Mouse (Mus musculus) layer of hippocampus, adult 11-12 months (tissue): ENCODE measurements at regions not wholly inside any gene's neighbourhood (a gene's known extent, or its start where the extent isn't known, plus 50 kb on each side); places are given as distances from the start of the nearest gene placed in this dataset.
A peak's percentile ranks its signal among the peaks of the same experiment; 100 is the strongest.
"Not testable (repeated sequence)": the region's sequence is repeated elsewhere in the genome, so short reads cannot be mapped to it uniquely, and the experiment has no call there.

Source experiments
- DNase-seq: peaks from one replicate; pipeline ENCODE4 v3.0.0; 2022; ENCODE audit warnings: low spot score

GRCm38 (mm10) chr3:7079073-7079472 lies 458.8 kb upstream of the 1700008P02Rik start:
- DNase-seq, result no peak

DNA sequence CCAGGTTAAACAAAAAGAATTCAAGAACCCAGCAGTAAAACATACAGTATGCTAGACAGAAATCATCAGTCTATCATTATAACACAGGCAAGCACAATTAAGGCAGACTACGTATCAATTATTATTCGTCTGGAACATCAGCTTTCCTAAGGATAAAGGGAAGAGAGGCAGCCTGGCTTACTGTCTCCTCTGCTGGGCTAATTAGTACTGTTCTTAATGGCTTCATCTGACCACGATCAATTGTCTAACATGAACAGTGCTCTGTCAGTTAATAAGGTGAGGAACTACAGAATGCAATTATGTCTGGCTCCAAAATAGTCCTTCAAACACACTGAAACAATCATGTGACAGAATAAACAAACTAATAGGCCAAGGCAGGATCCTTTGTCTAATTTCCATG lies 456.6 kb upstream of the 1700008P02Rik start:
- no peak for DNase-seq

GRCm38 (mm10) chr3:7074488-7074887 lies 454.2 kb upstream of the 1700008P02Rik start:
- no peak for DNase-seq

DNA sequence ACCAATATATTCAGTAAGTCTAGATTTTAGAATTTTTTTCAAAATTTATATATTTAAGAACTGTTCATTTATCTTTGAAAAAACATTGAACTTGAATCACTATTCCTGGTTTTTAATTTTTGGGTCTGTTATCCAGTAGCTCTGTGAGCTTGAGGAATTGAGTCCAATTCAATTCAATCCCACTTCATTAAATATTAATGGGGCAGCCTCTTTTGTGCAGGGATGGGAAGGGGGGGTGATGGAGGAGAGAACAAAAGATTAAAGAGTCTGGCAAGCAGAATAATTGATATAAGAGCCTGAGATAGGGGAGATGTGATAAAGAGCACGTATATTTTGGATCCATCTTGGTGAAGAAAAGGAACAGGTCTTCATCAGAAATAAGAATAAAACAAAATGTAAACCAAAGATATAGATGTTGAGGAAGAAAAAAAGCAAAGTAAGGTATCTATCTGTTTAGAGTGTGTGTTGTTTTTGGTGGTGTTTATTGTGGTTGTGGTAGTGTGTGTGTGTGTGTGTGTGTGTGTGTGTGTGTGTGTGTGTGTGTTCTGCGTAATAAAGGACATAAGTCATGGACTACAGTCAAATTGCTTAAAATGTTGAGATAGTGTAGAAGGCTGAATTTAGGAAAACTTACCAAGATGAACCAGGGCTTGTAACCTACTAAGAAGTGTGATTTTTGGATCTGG lies 421.3 kb upstream of the 1700008P02Rik start:
- no peak for DNase-seq

GRCm38 (mm10) chr3:7035833-7036232 lies 415.6 kb upstream of the 1700008P02Rik start:
- DNase-seq, result no peak

DNA sequence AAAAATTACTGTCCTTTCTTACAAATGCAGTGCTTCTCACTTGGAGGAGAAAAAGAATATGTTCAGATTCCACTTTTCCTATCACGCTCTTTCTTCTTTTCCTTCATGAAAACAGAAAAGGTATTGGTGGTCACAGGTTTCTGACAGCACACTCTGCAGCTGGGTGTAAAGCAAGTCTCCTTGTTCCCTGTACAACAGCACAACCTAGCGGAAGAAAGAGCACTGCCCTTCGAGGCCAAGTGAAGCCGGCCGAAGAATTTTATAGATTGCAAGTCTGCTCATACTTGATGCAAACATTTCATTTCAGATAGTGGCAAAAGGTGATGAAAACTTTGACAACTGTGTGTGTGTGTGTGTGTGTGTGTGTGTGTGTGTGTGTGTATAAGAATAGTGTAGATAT lies 407.6 kb upstream of the 1700008P02Rik start:
- DNase-seq, result peak; percentile 53

- no peak for DNase-seq
These were observed 394.2 kb upstream of the 1700008P02Rik start for GRCm38 (mm10) chr3:7014345-7014973.

GRCm38 (mm10) chr3:7013516-7013915 lies 393.3 kb upstream of the 1700008P02Rik start:
- no peak for DNase-seq

DNA sequence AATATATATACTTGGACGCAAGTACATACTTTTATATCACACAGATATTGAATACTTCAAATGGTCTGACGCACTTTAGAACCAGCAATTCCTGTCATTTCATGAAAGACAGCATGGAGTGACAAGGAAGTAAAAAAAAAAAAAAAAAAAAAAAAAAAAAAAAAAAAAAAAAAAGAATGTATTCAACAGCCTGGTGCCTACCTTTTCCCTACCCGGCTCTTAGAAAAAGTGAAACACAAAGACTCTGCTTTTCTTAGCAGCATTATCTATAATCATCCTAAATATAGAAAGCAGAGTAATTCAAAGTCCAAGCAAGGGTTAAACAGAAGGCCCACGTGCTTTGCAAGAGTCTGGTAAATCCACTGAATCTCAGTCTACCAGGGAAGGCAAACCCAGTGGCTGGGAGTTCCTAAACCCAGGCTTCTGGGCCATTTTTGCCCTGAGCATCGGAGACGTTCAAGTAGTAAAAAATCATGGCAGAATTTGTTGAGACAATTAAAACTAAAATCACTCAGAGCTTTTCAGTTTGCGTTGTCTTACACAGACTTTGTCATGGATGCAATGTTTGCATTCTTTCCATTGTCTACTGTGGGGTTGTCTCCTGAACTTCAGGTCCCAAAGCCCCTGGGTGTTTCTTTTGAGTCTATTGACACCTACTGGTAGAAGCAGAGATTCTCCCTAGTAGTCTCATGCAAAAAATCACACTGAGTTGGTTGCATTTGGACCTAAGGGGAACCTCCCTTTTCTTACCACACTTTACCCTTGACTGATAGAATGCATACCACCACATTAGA lies 390.2 kb upstream of the 1700008P02Rik start:
- no peak for DNase-seq

DNA sequence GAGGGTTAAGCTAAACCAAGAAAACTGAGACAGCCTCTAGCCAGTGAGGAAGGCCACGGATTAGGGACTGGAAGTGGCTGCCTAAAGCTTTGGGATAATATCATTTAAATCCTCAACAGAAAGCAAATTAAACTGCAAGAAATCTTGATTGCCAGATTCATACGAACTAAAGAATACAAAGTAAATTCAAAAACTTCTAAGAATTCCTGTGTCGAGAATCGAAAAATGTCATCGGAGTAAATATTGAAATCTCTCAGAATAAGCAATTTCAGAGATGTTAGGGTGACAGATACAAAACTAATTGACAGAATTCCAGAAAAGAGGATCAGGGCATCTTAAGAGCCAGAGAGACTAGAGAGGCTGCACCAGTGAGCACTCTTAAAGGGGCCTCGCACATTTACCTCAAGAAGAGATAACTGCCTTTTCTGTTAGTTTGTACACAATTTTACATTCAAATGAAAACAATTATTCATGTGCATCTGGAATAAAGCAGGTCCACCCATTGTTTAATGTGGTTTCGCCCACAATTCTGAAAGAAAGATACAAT lies 388.5 kb upstream of the 1700008P02Rik start:
- DNase-seq, result no peak

DNA sequence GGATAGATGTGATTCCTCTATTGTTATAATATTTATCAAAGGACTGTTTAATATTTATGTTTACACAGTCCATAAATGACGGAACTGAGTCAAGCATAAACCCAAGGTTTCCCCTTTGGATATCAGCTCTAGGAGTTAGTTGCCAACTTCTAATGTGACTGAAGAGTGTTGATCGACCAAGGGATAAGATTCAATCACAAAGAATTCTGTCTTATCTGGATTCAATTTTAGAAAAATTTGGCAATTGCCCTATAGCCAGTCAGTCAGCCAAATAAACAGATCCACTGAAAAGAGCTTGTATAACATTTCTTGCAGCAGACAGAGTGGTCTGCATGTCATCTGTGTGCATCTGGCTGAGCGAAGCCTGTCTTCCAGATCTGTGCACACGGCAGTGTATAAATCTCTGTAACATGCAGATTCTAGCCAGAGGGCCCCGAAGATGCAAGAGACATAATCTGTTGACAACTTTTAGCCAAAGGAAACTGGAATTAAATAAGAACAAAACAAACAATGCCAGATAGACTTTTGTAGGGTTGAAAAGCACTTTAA lies 387.6 kb upstream of the 1700008P02Rik start:
- no peak for DNase-seq

- not testable (repeated sequence) for DNase-seq
These were observed 371.5 kb upstream of the 1700008P02Rik start for GRCm38 (mm10) chr3:6991735-6992134.

GRCm38 (mm10) chr3:6984918-6985317 lies 364.7 kb upstream of the 1700008P02Rik start:
- DNase-seq, result no peak

DNA sequence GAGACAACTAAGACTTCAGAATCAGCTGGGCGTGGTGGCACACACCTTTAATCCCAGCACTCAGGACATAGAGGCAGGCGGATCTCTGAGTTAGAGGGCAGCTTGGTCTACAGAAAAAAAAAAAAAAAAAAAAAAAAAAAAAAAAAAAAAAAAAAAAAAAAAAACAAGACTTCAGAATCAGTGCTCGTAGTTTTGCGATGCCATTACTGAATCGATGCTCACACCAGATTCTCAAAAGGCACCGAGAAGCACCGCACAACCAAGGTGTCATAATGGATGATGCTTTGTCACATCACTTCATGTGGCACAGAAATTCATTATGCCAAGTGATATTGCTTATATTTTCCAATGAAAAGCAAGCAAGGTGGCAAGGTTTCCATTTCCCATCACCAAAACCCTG lies 337.4 kb upstream of the 1700008P02Rik start:
- no peak for DNase-seq

DNA sequence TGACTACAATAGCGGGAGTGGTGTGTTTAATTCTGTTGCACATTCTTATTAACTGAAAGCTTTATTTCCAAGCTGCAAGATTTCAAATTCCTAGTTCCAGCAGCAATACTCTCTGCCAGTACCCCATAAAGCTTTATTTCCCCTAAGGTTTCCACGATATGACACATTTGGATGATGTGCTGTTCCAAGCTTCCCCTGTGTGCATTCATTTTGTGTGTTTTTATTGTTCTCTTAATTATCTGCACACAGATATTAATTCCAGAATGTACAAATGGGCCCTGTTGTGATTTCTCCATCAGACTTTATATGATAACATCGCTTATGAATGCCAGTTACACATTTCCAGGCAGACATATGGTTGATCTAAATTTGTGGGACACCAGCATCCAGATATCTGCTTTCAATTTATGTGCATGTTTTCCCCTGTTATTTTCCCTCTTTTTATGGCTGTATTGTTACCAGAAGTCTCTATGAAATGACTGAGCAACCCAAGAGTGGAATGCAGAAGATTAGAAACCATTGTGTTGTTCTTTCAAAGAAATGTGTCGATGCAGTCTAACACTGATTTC lies 312.4 kb upstream of the 1700008P02Rik start:
- DNase-seq, result no peak

- no peak for DNase-seq
These were observed 306.5 kb upstream of the 1700008P02Rik start for GRCm38 (mm10) chr3:6926737-6927136.

GRCm38 (mm10) chr3:6922647-6923046 lies 302.4 kb upstream of the 1700008P02Rik start:
- not testable (repeated sequence) for DNase-seq

DNA sequence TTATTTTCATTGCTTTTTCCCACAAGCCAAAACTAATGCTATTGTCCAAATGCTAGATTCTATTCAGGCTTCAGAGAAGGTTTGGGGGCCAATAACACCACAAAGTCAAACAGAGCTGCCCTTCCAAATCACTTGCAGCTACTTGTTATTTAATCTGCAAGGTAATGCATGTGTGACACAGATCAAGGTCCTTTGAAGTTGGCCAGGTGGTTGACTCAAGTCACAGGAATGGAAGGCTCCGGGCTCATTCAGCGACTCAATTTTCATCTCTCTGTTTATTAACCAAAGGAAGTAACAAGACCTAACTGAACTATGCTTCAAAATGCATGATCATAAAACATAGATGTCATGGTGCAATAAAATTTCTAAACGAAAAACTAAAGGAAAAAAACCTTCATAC lies 300.0 kb upstream of the 1700008P02Rik start:
- DNase-seq, result no peak

DNA sequence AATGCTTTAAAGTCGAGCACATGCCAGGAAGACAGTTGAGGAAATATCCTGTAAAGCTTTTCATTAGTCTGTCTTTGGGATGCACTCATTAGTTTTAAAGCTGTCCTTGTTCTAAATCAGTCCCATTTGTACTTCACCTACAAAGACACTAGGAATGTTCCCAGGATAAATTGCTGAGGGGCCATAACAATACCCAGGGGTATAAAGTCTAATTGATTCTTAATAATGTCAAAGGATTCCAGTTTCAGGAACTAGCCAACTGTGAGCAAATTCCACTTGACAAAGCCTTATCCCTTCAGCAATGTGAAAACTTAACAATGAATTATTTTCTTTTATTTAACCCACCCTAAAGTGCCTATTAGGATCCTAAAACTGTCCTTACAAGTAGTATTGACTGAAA lies 267.7 kb upstream of the 1700008P02Rik start:
- DNase-seq, result no peak

GRCm38 (mm10) chr3:6887053-6887700 lies 266.9 kb upstream of the 1700008P02Rik start:
- no peak for DNase-seq

DNA sequence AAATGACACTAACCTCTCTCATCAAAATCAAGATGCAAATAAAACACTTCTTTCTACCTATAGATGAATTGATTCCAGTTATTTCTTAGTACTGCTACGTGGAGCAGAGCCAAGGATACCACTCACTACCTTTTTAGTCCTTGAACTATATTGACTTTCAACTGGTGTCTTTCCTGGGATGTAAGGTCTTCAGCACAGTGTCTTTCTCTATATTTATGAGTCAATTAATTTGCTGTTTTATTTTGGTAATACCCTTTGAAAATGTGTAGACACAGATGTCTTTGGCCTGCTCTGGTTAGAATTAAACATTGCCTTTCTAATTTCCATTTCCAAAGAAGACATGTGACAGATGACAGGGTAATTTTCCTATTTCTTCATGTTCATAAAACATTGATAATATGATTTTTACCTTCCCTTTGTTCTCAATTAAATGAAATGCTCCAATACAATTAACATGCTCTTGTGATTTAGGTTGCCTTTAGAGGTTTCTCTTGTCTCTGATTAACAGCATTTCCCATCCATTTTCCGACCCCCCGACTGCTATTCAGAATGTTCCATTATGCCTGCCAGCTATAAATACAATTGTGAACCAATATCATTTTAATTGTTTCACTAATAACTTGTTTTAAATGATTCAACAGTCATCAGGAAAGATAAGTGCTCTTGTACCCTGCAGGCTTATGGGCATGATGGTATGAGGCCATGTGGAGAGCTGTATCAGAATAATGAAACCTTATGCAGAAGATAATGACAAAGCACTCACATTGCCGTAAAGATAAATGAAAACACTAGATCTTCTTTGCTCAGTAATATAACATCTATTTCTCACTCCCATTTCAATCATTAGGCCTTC lies 266.2 kb upstream of the 1700008P02Rik start:
- no peak for DNase-seq
